Mouse (Mus musculus) G1E (cell line): Measurements from ENCODE around the gene Sdccag8.

Experiments used
- CTCF ChIP-seq: IDR thresholded peaks from 2 replicates; pipeline ENCODE4 v1.5.1; 2012; ENCODE audit warnings: low read depth, low read length, inconsistent platforms, mixed read lengths
- GATA1 ChIP-seq: IDR thresholded peaks from 2 replicates; pipeline ENCODE4 v1.6.1; 2012; ENCODE audit warnings: borderline replicate concordance, low read length, inconsistent platforms, mixed read lengths
- GATA2 ChIP-seq: IDR thresholded peaks from 2 replicates; pipeline ENCODE4 v1.6.1; 2012; ENCODE audit warnings: low read depth, low read length, inconsistent platforms, borderline replicate concordance
- POLR2AphosphoS5 ChIP-seq: IDR thresholded peaks from 2 replicates; pipeline ENCODE4 v1.6.1; 2012; ENCODE audit warnings: low read depth, low read length, inconsistent platforms; ENCODE audit not compliant: insufficient replicate concordance
- TAL1 ChIP-seq: conservative IDR thresholded peaks from 2 replicates; pipeline ENCODE4 v1.6.1; 2012; ENCODE audit warnings: low read depth, low read length, inconsistent platforms, mixed read lengths

- no peak for TF ChIP-seq CTCF
- TF ChIP-seq GATA1 = no peak
- TF ChIP-seq GATA2 = no peak
- no peak for TF ChIP-seq POLR2AphosphoS5
- TF ChIP-seq TAL1 = no peak
These were observed 2.3 kb downstream of the Sdccag8 start for GRCm38 (mm10) chr1:176816728-176817127.
